ENCODE assay signal across 14 mouse cellular contexts in genomic region chr2:162922834-162923233, GRCm38 (mm10). TPM values are rescaled to one million over a fixed set of nuclear protein-coding genes. Genes with fewer than 3 reads are reported as not detected.
DNase-seq lines count a peak whose midpoint lies in the region; ATAC-seq and TF ChIP-seq lines count a peak whose summit lies in the region.
"Had no signal": no experiment of that assay in that cellular context is flagged by ENCODE, and none has a peak within 500 bp of the region (broad histone marks: within the 10 kb centered on the region; RNA-seq: fewer than 3 reads in every experiment).

No protein-coding gene starts in this region.

- no peak overlapping the region for H3K4me3 ChIP-seq in forebrain, embryonic 11.5 days (ENCODE audit: low read depth, low read length)
- H3K4me3 ChIP-seq in forebrain, embryonic 13.5 days = no peak overlapping the region
- H3K4me3 ChIP-seq in stomach, embryonic 15.5 days (replicated peaks) = no peak overlapping the region
- no peak overlapping the region for H3K4me3 ChIP-seq in stomach, postnatal 0 days (ENCODE audit: low read depth, low read length)
- H3K4me3 ChIP-seq: embryonic facial prominence, embryonic 15.5 days had no signal

- WGBS in forebrain, embryonic 11.5 days = 78% methylated on average over 5 of the region's 5 CpGs
- WGBS in forebrain, embryonic 13.5 days = 79% methylated on average over 5 of the region's 5 CpGs
- WGBS in stomach, embryonic 15.5 days = 64% methylated on average over 5 of the region's 5 CpGs
- WGBS in stomach, postnatal 0 days = 66% methylated on average over 5 of the region's 5 CpGs

- no peaks in the 10 kb centered on the region for H3K36me3 ChIP-seq in forebrain, embryonic 11.5 days (ENCODE audit: control insufficient read depth, insufficient read depth, low read length)
- no peaks in the 10 kb centered on the region for H3K36me3 ChIP-seq in forebrain, embryonic 13.5 days (ENCODE audit: poor library complexity, severe bottlenecking)
- H3K36me3 ChIP-seq in stomach, embryonic 15.5 days = no peaks in the 10 kb centered on the region
- H3K36me3 ChIP-seq in stomach, postnatal 0 days (ENCODE audit: control insufficient read depth, insufficient read depth, low read length) = no peaks in the 10 kb centered on the region
- H3K36me3 ChIP-seq: embryonic facial prominence, embryonic 15.5 days had no signal

- no peaks in the 10 kb centered on the region for H3K9me3 ChIP-seq in forebrain, embryonic 11.5 days (ENCODE audit: control insufficient read depth, low read length)
- H3K9me3 ChIP-seq in forebrain, embryonic 13.5 days (replicated peaks) = no peaks in the 10 kb centered on the region
- H3K9me3 ChIP-seq in stomach, embryonic 15.5 days = no peaks in the 10 kb centered on the region
- no peaks in the 10 kb centered on the region for H3K9me3 ChIP-seq in stomach, postnatal 0 days (ENCODE audit: control insufficient read depth, low read length)
- H3K9me3 ChIP-seq: embryonic facial prominence, embryonic 15.5 days had no signal

- H3K27ac ChIP-seq in forebrain, embryonic 11.5 days (ENCODE audit: low read depth, low read length) = no peak overlapping the region
- H3K27ac ChIP-seq in forebrain, embryonic 13.5 days = no peak overlapping the region
- H3K27ac ChIP-seq in stomach, embryonic 15.5 days = no peak overlapping the region
- no peak overlapping the region for H3K27ac ChIP-seq in stomach, postnatal 0 days (replicated peaks)
- H3K27ac ChIP-seq: embryonic facial prominence, embryonic 15.5 days; kidney, postnatal 0 days; liver, embryonic 14.5 days had no signal

- no peaks in the 10 kb centered on the region for H3K27me3 ChIP-seq in forebrain, embryonic 11.5 days (ENCODE audit: control insufficient read depth, insufficient read depth, low read length)
- H3K27me3 ChIP-seq in forebrain, embryonic 13.5 days = peaks cover 7% of the 10 kb centered on the region
- H3K27me3 ChIP-seq in stomach, embryonic 15.5 days (replicated peaks) = no peaks in the 10 kb centered on the region
- H3K27me3 ChIP-seq in stomach, postnatal 0 days (ENCODE audit: control insufficient read depth, insufficient read depth, low read length) = no peaks in the 10 kb centered on the region

- TF ChIP-seq EP300 in stomach, postnatal 0 days (optimal IDR thresholded peaks at IDR 0.05) = no peak

- H3K9ac ChIP-seq in forebrain, embryonic 11.5 days (ENCODE audit: low read length) = no peak overlapping the region
- H3K9ac ChIP-seq in forebrain, embryonic 13.5 days = no peak overlapping the region
- no peak overlapping the region for H3K9ac ChIP-seq in stomach, embryonic 15.5 days
- no peak overlapping the region for H3K9ac ChIP-seq in stomach, postnatal 0 days (ENCODE audit: low read length)
- H3K9ac ChIP-seq: embryonic facial prominence, embryonic 15.5 days; liver, embryonic 14.5 days had no signal

- H3K4me2 ChIP-seq in forebrain, embryonic 11.5 days (ENCODE audit: low read depth, low read length, severe bottlenecking) = no peak overlapping the region
- no peak overlapping the region for H3K4me2 ChIP-seq in forebrain, embryonic 13.5 days
- no peak overlapping the region for H3K4me2 ChIP-seq in stomach, embryonic 15.5 days
- no peak overlapping the region for H3K4me2 ChIP-seq in stomach, postnatal 0 days (replicated peaks; ENCODE audit: low read depth)
- H3K4me2 ChIP-seq: embryonic facial prominence, embryonic 15.5 days had no signal

- peak; percentile 47 for DNase-seq in forebrain, embryonic 11.5 days (ENCODE audit: low spot score)
- DNase-seq in layer of hippocampus, adult 8-10 months (ENCODE audit: low spot score in 2 of 2) = peak; percentile 37 to 48
- no peak for DNase-seq in layer of hippocampus, postnatal 14 days (ENCODE audit: low spot score in 2 of 2)
- no peak for DNase-seq in stomach, postnatal 0 days (ENCODE audit: low spot score)
- DNase-seq in telencephalon, adult 2 months (ENCODE audit: low read depth, low spot score) = peak; percentile 47
- no peak for DNase-seq in cerebellum, adult 9-10 months

- no peak for TF ChIP-seq CTCF in stomach, postnatal 0 days (IDR thresholded peaks at IDR 0.05; ENCODE audit: low read depth)

- ATAC-seq in forebrain, embryonic 11.5 days (replicated peaks; ENCODE audit: low FRiP score) = no peak
- no peak for ATAC-seq in forebrain, embryonic 13.5 days
- ATAC-seq in stomach, embryonic 15.5 days (ENCODE audit: insufficient read depth, low FRiP score, low read depth) = 0 out of 2 replicates have a peak, but pooled peaks have one; percentile 38
- ATAC-seq in stomach, postnatal 0 days (ENCODE audit: low FRiP score, low TSS enrichment) = no peak
- ATAC-seq: forebrain, embryonic 16.5 days had no signal

- no peaks in the 10 kb centered on the region for H3K4me1 ChIP-seq in forebrain, embryonic 11.5 days (replicated peaks; ENCODE audit: control insufficient read depth, insufficient read depth, low read length)
- no peaks in the 10 kb centered on the region for H3K4me1 ChIP-seq in forebrain, embryonic 13.5 days
- H3K4me1 ChIP-seq in stomach, embryonic 15.5 days = no peaks in the 10 kb centered on the region
- H3K4me1 ChIP-seq in stomach, postnatal 0 days (replicated peaks; ENCODE audit: control insufficient read depth, insufficient read depth) = no peaks in the 10 kb centered on the region

RNA-seq across cellular contexts. Expression of gene Srsf6, which starts 8.5 kb away (rescaled TPM):
- polyA plus RNA-seq in forebrain, embryonic 11.5 days (2014; fragmentation: Nextera tagmentation; extraction: Ambion mirVana) = 297 and 311 TPM in 2 replicates
- 212 and 238 TPM in 2 replicates for polyA plus RNA-seq in forebrain, embryonic 13.5 days (2015; fragmentation: Nextera tagmentation; extraction: Ambion mirVana)
- 100 to 1,000 TPM in 3 of 4 experiments, 10 to 100 TPM in 1; 91.5 to 133 (median 110) TPM for total RNA-seq in layer of hippocampus, adult 8-10 months (2022)
- total RNA-seq in layer of hippocampus, postnatal 14 days (2021) = 100 to 1,000 TPM; 116 to 118 TPM
- polyA plus RNA-seq in stomach, embryonic 15.5 days (2015; fragmentation: Nextera tagmentation; extraction: Ambion mirVana) = 170 and 191 TPM in 2 replicates
- 64.8 and 67.5 TPM in 2 replicates for polyA plus RNA-seq in stomach, postnatal 0 days (2015; fragmentation: Nextera tagmentation; extraction: Ambion mirVana)

RNA-seq across cellular contexts. Expression of gene L3mbtl1, which starts 20.4 kb away (rescaled TPM):
- 0.16 and 0.21 TPM in 2 replicates for polyA plus RNA-seq in forebrain, embryonic 11.5 days (2014; fragmentation: Nextera tagmentation; extraction: Ambion mirVana)
- polyA plus RNA-seq in forebrain, embryonic 13.5 days (2015; fragmentation: Nextera tagmentation; extraction: Ambion mirVana) = 0.25 and 0.37 TPM in 2 replicates
- total RNA-seq in layer of hippocampus, adult 8-10 months (2022) = 10 to 100 TPM; 10.9 to 18.5 (median 12.1) TPM
- total RNA-seq in layer of hippocampus, postnatal 14 days (2021) = 10 to 100 TPM; 18.8 to 23.3 TPM
- 0.18 and 0.19 TPM in 2 replicates for polyA plus RNA-seq in stomach, embryonic 15.5 days (2015; fragmentation: Nextera tagmentation; extraction: Ambion mirVana)
- polyA plus RNA-seq in stomach, postnatal 0 days (2015; fragmentation: Nextera tagmentation; extraction: Ambion mirVana) = 0.02 and 0.24 TPM in 2 replicates
- total RNA-seq: common myeloid progenitor, adult 5-6 weeks; heart, postnatal 10 days had no signal

Comparison
In these comparisons a context has a peak if more than half of its experiments do, and no peak if none do; other contexts are left out.
1. DNase-seq: peak in forebrain, embryonic 11.5 days (single experiment), layer of hippocampus, adult 8-10 months (2 of 2) and telencephalon, adult 2 months (single experiment); none in layer of hippocampus, postnatal 14 days (0 of 2), stomach, postnatal 0 days (single experiment) and cerebellum, adult 9-10 months (single experiment).